Mouse (Mus musculus) hindbrain, embryonic 11.5 days (tissue): ENCODE data around the gene Tnfrsf12a. TPM values are rescaled to one million over a fixed set of nuclear protein-coding genes. Genes with fewer than 3 reads are reported as not detected.
A peak's percentile ranks its signal among the peaks of the same experiment; 100 is the strongest.

ENCODE experiments used
- ATAC-seq: fragments of 200-750 bp; cut with Nextera tagmentation; 2 replicates; pipeline ENCODE4 v1.8.0; 2017; ENCODE audit warnings: mild to moderate bottlenecking, moderate TSS enrichment, moderate library complexity; ENCODE audit not compliant: low FRiP score
- DNase-seq: peaks from one replicate; pipeline ENCODE4 v3.0.0-alpha.2; 2015; ENCODE audit warnings: low spot score
- H3K27ac ChIP-seq: fragments of 300-500 bp; sonication (generic); 2 replicates; pipeline ENCODE4 v1.5.1; 2014; ENCODE audit warnings: mild to moderate bottlenecking, low read depth, low read length
- H3K27me3 ChIP-seq: fragments of 300-500 bp; sonication (generic); 2 replicates; pipeline ENCODE4 v1.6.1; 2014; ENCODE audit warnings: mild to moderate bottlenecking, low read length, moderate library complexity, mixed read lengths; ENCODE audit not compliant: control insufficient read depth, insufficient read depth
- H3K36me3 ChIP-seq: fragments of 300-500 bp; sonication (generic); 2 replicates; pipeline ENCODE4 v1.6.1; 2014; ENCODE audit warnings: mild to moderate bottlenecking, low read length, moderate library complexity, mixed read lengths; ENCODE audit not compliant: control insufficient read depth, insufficient read depth
- H3K4me1 ChIP-seq: fragments of 300-500 bp; sonication (generic); replicated peaks from 2 replicates; pipeline ENCODE4 v1.6.1; 2014; ENCODE audit warnings: low read length, mixed read lengths; ENCODE audit not compliant: control insufficient read depth, insufficient read depth
- H3K4me2 ChIP-seq: fragments of 300-500 bp; sonication (generic); replicated peaks from 2 replicates; pipeline ENCODE4 v1.6.1; 2014; ENCODE audit warnings: mild to moderate bottlenecking, low read depth, low read length
- H3K4me3 ChIP-seq: fragments of 300-500 bp; sonication (generic); 2 replicates; pipeline ENCODE4 v1.5.1; 2014; ENCODE audit warnings: low read depth, low read length
- H3K9ac ChIP-seq: fragments of 300-500 bp; sonication (generic); 2 replicates; pipeline ENCODE4 v1.6.1; 2014; ENCODE audit warnings: low read depth, low read length
- H3K9me3 ChIP-seq: fragments of 300-500 bp; sonication (generic); 2 replicates; pipeline ENCODE4 v1.6.1; 2016; ENCODE audit warnings: low read length; ENCODE audit not compliant: control insufficient read depth
- WGBS: fragments of 180-500 bp; shearing (Covaris S2); extraction: QIAGEN DNeasy Blood & Tissue Kit; methylation state at CpG from one replicate; pipeline ENCODE4 v1.1.7; 2014; 5-methylcytosine and 5-hydroxymethylcytosine counted together
- polyA plus RNA-seq: library from polyadenylated mRNA; unstranded; fragments of >200 nt; fragmentation: Nextera tagmentation; extraction: Ambion mirVana; gene quantifications from 2 replicates; pipeline ENCODE4 v1.2.1, GENCODE M21; 2014

The Tnfrsf12a gene
- polyA plus RNA-seq, 1 experiment from 2014 or later = 1.2 TPM

GRCm38 (mm10) chr17:23645894-23646293 lies 31.4 kb downstream of the Tnfrsf12a start:
- H3K4me3 ChIP-seq = no peak overlapping the region
- no peak overlapping the region for H3K9ac ChIP-seq
- ATAC-seq = no peak
- H3K9me3 ChIP-seq = no peaks in the 10 kb centered on the region
- H3K27me3 ChIP-seq = peaks cover 15% of the 10 kb centered on the region
- 30% methylated on average over 10 of the region's 10 CpGs for WGBS
- H3K27ac ChIP-seq = no peak overlapping the region
- H3K36me3 ChIP-seq = no peaks in the 10 kb centered on the region
- peak; percentile 17 for DNase-seq
- H3K4me1 ChIP-seq = peaks cover 5% of the 10 kb centered on the region
- H3K4me2 ChIP-seq = no peak overlapping the region

GRCm38 (mm10) chr17:23644613-23645495 lies 32.4 kb downstream of the Tnfrsf12a start, which contains the start of gene Mmp25:
TSS of gene Mmp25 (minus strand) at chr17:23645277.
- DNase-seq (peak; percentile 55), ATAC-seq (peak; percentile 66)
- peak within 1 kb of the TSS; percentile 78 for H3K4me2 ChIP-seq
- under 1% methylated on average over 58 of the region's 58 CpGs for WGBS
- H3K4me3 ChIP-seq = peak within 1 kb of the TSS; percentile 38
- H3K36me3 ChIP-seq = no peaks in the 10 kb centered on the region
- H3K4me1 ChIP-seq = peaks cover 5% of the 10 kb centered on the region
- peaks cover 15% of the 10 kb centered on the region for H3K27me3 ChIP-seq
- peak within 1 kb of the TSS; percentile 39; the same call in 1 of the 2 replicates for H3K9ac ChIP-seq
- no peaks in the 10 kb centered on the region for H3K9me3 ChIP-seq
- H3K27ac ChIP-seq = no peak within 1 kb of the TSS

- ATAC-seq (no peak), DNase-seq (no peak)
- H3K4me1 ChIP-seq = no peaks in the 10 kb centered on the region; the same call in 1 of the 2 replicates
- no peak overlapping the region for H3K4me2 ChIP-seq
- WGBS = 80% methylated on average over 8 of the region's 8 CpGs
- no peaks in the 10 kb centered on the region for H3K27me3 ChIP-seq
- H3K27ac ChIP-seq = no peak overlapping the region
- no peaks in the 10 kb centered on the region for H3K36me3 ChIP-seq
- no peaks in the 10 kb centered on the region for H3K9me3 ChIP-seq
- no peak overlapping the region for H3K4me3 ChIP-seq
- no peak overlapping the region for H3K9ac ChIP-seq
These were observed 46.0 kb downstream of the Tnfrsf12a start for GRCm38 (mm10) chr17:23631241-23631640.

- Histone ChIP-seq H3K9ac (no peak overlapping the region), H3K4me2 (peak overlapping the region; percentile 29), H3K4me1 (no peaks in the 10 kb centered on the region; the same call in 1 of the 2 replicates), H3K36me3 (no peaks in the 10 kb centered on the region), H3K27ac (no peak overlapping the region), H3K27me3 (no peaks in the 10 kb centered on the region), H3K9me3 (no peaks in the 10 kb centered on the region), H3K4me3 (no peak overlapping the region)
- WGBS = 16% methylated on average over 22 of the region's 22 CpGs
- DNase-seq = peak; percentile 81
- ATAC-seq = peak; percentile 87
These were observed 46.9 kb downstream of the Tnfrsf12a start for GRCm38 (mm10) chr17:23630195-23631020.

GRCm38 (mm10) chr17:23627813-23628212 lies 49.5 kb downstream of the Tnfrsf12a start:
- Histone ChIP-seq H3K27me3 (no peaks in the 10 kb centered on the region), H3K9me3 (no peaks in the 10 kb centered on the region), H3K27ac (no peak overlapping the region), H3K9ac (no peak overlapping the region), H3K4me2 (no peak overlapping the region), H3K4me3 (no peak overlapping the region), H3K4me1 (no peaks in the 10 kb centered on the region; the same call in 1 of the 2 replicates), H3K36me3 (no peaks in the 10 kb centered on the region)
- ATAC-seq (no peak), DNase-seq (no peak)
- 25% methylated on average over 7 of the region's 7 CpGs for WGBS

Other genes with a start within 250 kb of the Tnfrsf12a start
- not detected in 2 replicates for gene Vmn2r117, start 197.8 kb downstream of the Tnfrsf12a start, polyA plus RNA-seq
- 16.1 and 17.4 TPM in 2 replicates for gene Zfp213, start 113.2 kb downstream of the Tnfrsf12a start, polyA plus RNA-seq
- 16.5 and 16.7 TPM in 2 replicates for gene Zfp13, start 78.0 kb downstream of the Tnfrsf12a start, polyA plus RNA-seq
- gene Zscan10, start 76.6 kb downstream of the Tnfrsf12a start, polyA plus RNA-seq = 0.32 and 0.34 TPM in 2 replicates
- gene Mmp25, start 32.2 kb downstream of the Tnfrsf12a start, polyA plus RNA-seq = 0.82 and 0.99 TPM in 2 replicates
- gene Bicdl2, start 17.0 kb downstream of the Tnfrsf12a start, polyA plus RNA-seq = 0.15 and 0.79 TPM in 2 replicates
- gene Hcfc1r1, start 3.9 kb downstream of the Tnfrsf12a start, polyA plus RNA-seq = 49.7 and 52.5 TPM in 2 replicates
- gene Thoc6, start 3.6 kb downstream of the Tnfrsf12a start, polyA plus RNA-seq = 56.6 and 56.8 TPM in 2 replicates
- gene Cldn6, start 1.8 kb upstream of the Tnfrsf12a start, polyA plus RNA-seq = 12.8 and 18.1 TPM in 2 replicates
- gene Cldn9, start 6.6 kb upstream of the Tnfrsf12a start, polyA plus RNA-seq = 4.1 and 6.5 TPM in 2 replicates
- gene 1520401A03Rik, start 45.3 kb upstream of the Tnfrsf12a start, polyA plus RNA-seq = 0.08 TPM in 1 of 2 replicates, not detected in the other
- 30.2 and 31.3 TPM in 2 replicates for gene Pkmyt1, start 48.9 kb upstream of the Tnfrsf12a start, polyA plus RNA-seq
- 28.0 and 28.9 TPM in 2 replicates for gene Paqr4, start 63.4 kb upstream of the Tnfrsf12a start, polyA plus RNA-seq
- 2.0 and 2.6 TPM in 2 replicates for gene Kremen2, start 68.4 kb upstream of the Tnfrsf12a start, polyA plus RNA-seq
- 127 and 135 TPM in 2 replicates for gene Flywch1, start 94.1 kb upstream of the Tnfrsf12a start, polyA plus RNA-seq
- gene Flywch2, start 108.6 kb upstream of the Tnfrsf12a start, polyA plus RNA-seq = 27.7 and 30.5 TPM in 2 replicates
- 427 and 573 TPM in 2 replicates for gene Srrm2, start 113.1 kb upstream of the Tnfrsf12a start, polyA plus RNA-seq
- 1,090 and 1,145 TPM in 2 replicates for gene Elob, start 151.7 kb upstream of the Tnfrsf12a start, polyA plus RNA-seq
- gene Prss33, start 158.6 kb upstream of the Tnfrsf12a start, polyA plus RNA-seq = 0.14 TPM in 1 of 2 replicates, not detected in the other
- not detected in 2 replicates for gene Prss32, start 166.4 kb upstream of the Tnfrsf12a start, polyA plus RNA-seq
- 0.92 and 1.6 TPM in 2 replicates for gene Prss41, start 166.7 kb upstream of the Tnfrsf12a start, polyA plus RNA-seq
- not detected in 2 replicates for gene Prss21, start 190.6 kb upstream of the Tnfrsf12a start, polyA plus RNA-seq
- gene Dcpp1, start 203.4 kb upstream of the Tnfrsf12a start, polyA plus RNA-seq = not detected in 2 replicates
- gene Dcpp2, start 203.4 kb upstream of the Tnfrsf12a start, polyA plus RNA-seq = not detected in 2 replicates
- not detected in 2 replicates for gene Dcpp3, start 240.0 kb upstream of the Tnfrsf12a start, polyA plus RNA-seq